Mouse (Mus musculus) lung, embryonic 14.5 days (tissue): Measurements from ENCODE around the gene Stxbp6. TPM values are rescaled to one million over a fixed set of nuclear protein-coding genes. Genes with fewer than 3 reads are reported as not detected.
A peak's percentile ranks its signal among the peaks of the same experiment; 100 is the strongest.

Experiments used
- ATAC-seq: fragments of 200-750 bp; cut with Nextera tagmentation; 2 replicates; pipeline ENCODE4 v1.8.0; 2017; ENCODE audit warnings: mild to moderate bottlenecking, moderate TSS enrichment, moderate library complexity; ENCODE audit not compliant: insufficient read depth
- DNase-seq: peaks from one replicate; pipeline ENCODE4 v3.0.0-alpha.2; 2015
- H3K27ac ChIP-seq: fragments of 300-500 bp; sonication (generic); 2 replicates; pipeline ENCODE4 v1.5.1; 2014; ENCODE audit warnings: low read depth, mild to moderate bottlenecking, moderate library complexity
- H3K27me3 ChIP-seq: fragments of 300-500 bp; sonication (generic); 2 replicates; pipeline ENCODE4 v1.6.1; 2014; ENCODE audit warnings: low read length, control low read depth; ENCODE audit not compliant: insufficient read depth
- H3K36me3 ChIP-seq: fragments of 300-500 bp; sonication (generic); 2 replicates; pipeline ENCODE4 v1.6.1; 2014; ENCODE audit warnings: control low read depth; ENCODE audit not compliant: insufficient read depth
- H3K4me1 ChIP-seq: fragments of 300-500 bp; sonication (generic); 2 replicates; pipeline ENCODE4 v1.6.1; 2014; ENCODE audit warnings: antibody characterized with exemption, control low read depth; ENCODE audit not compliant: insufficient read depth
- H3K4me2 ChIP-seq: fragments of 300-500 bp; sonication (generic); 2 replicates; pipeline ENCODE4 v1.6.1; 2014; ENCODE audit warnings: mild to moderate bottlenecking
- H3K4me3 ChIP-seq: fragments of 300-500 bp; sonication (generic); 2 replicates; pipeline ENCODE4 v1.5.1; 2014; ENCODE audit warnings: low read depth, low read length
- H3K9ac ChIP-seq: fragments of 300-500 bp; sonication (generic); 2 replicates; pipeline ENCODE4 v1.6.1; 2014
- H3K9me3 ChIP-seq: fragments of 300-500 bp; sonication (generic); 2 replicates; pipeline ENCODE4 v1.6.1; 2016; ENCODE audit warnings: low read depth, low read length, control low read depth
- CTCF ChIP-seq: IDR thresholded peaks from 2 replicates; pipeline ENCODE4 v1.5.1; 2016; ENCODE audit warnings: antibody characterized with exemption, low read depth
- WGBS: fragments of 180-500 bp; shearing (Covaris S2); extraction: QIAGEN DNeasy Blood & Tissue Kit; methylation state at CpG from one replicate; pipeline ENCODE4 v1.1.7; 2014; 5-methylcytosine and 5-hydroxymethylcytosine counted together
- polyA plus RNA-seq: library from polyadenylated mRNA; unstranded; fragments of >200 nt; fragmentation: Nextera tagmentation; extraction: Ambion mirVana; gene quantifications from 2 replicates; pipeline ENCODE4 v1.2.1, GENCODE M21; 2014

Gene Stxbp6
- polyA plus RNA-seq, 1 experiment from 2014 or later = 6.4 TPM

DNA sequence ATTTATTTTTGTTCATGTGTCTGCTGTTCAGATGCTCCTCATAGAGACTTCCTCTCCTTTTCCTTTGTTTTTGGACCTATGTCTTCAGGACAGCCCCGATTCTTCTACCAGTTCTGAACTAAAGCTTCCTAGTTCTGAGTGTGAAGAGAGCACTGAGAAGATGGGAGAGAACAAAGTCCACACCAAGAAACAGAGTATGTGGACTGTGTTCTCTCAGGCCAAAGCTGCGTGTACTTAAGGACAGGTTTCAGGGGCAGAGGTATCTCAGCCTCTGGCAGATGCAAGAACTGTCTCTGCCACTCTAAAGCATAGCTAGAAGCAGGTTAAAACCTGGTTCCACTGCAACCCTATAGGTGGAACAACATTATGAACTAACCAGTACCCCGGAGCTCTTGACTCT lies 151.2 kb downstream of the Stxbp6 start:
- H3K4me2 ChIP-seq = no peak overlapping the region
- H3K27me3 ChIP-seq = no peaks in the 10 kb centered on the region
- no peak overlapping the region for H3K27ac ChIP-seq
- WGBS = 91% methylated on average over 3 of the region's 3 CpGs
- TF ChIP-seq CTCF = no peak
- ATAC-seq (no peak), DNase-seq (no peak)
- H3K4me3 ChIP-seq = no peak overlapping the region
- H3K9me3 ChIP-seq = no peaks in the 10 kb centered on the region
- no peaks in the 10 kb centered on the region for H3K36me3 ChIP-seq
- H3K4me1 ChIP-seq = no peaks in the 10 kb centered on the region
- H3K9ac ChIP-seq = no peak overlapping the region

DNA sequence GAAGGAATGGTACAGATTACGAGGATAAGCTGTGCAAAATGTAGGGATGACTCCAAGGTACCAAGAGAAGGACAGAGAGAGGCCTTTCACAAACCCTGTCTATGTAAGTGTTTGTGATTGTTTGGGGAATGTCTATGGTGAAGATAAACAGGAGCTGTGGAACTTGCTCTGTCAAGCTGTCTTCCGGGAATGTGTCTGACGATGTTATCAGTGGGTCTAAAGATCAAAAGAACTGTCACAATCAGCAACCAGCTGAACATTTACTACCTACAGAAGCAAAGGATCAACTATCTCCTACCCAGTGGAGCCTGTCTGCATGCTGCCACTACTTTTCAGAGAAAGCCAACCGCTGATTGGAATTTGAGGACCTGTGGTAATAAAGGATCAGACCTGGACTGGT lies 152.3 kb downstream of the Stxbp6 start:
- DNase-seq = no peak
- Histone ChIP-seq H3K9ac (no peak overlapping the region), H3K9me3 (no peaks in the 10 kb centered on the region), H3K36me3 (no peaks in the 10 kb centered on the region), H3K27ac (no peak overlapping the region), H3K4me1 (no peaks in the 10 kb centered on the region), H3K27me3 (no peaks in the 10 kb centered on the region), H3K4me2 (no peak overlapping the region), H3K4me3 (no peak overlapping the region)
- ATAC-seq = no peak
- TF ChIP-seq CTCF = no peak
- 18% methylated on average over 4 of the region's 4 CpGs for WGBS

DNA sequence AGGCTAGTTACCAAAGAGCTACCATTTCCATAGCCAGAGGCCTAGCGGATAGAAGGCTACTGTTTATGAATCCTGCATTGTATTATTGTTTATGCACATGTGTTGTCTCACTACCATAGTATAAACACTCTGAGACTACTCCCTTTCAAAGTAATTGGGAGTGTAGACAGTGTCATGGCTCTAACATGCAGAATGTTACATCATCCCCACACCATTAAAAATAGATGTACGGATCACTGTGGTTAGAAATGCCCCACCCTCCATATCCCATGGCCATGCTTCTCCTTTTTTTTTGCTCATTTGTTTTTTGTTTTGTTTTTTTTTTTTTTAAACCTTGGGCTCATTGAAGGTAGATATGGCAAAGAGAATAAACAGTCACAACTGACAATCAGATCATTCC lies 154.9 kb downstream of the Stxbp6 start:
- no peak for ATAC-seq
- DNase-seq = no peak
- H3K27ac ChIP-seq = no peak overlapping the region

DNA sequence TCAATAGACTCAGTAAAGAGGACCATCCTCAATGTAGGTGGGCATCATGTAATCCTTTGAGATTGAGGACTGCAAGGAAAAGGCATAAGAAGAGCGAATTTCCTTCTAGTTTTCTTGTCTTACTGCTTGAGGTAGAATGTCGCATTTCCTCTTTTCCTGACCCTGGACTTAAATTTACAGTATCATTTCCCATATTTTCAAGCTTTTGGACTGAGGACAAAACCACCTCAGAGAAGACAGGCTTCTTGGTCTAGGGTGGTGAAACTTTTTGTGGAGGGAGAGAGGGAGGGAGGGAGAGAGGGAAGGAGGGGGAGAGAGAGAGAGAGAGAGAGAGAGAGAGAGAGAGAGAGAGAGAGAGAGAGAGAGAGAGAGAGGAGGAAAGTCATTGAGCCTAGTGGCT lies 155.6 kb downstream of the Stxbp6 start:
- H3K9ac ChIP-seq = no peak overlapping the region
- no peaks in the 10 kb centered on the region for H3K27me3 ChIP-seq
- ATAC-seq (no peak), DNase-seq (no peak)
- TF ChIP-seq CTCF = no peak
- 84% methylated on average over 2 of the region's 2 CpGs for WGBS
- no peak overlapping the region for H3K27ac ChIP-seq
- H3K36me3 ChIP-seq = no peaks in the 10 kb centered on the region
- H3K4me2 ChIP-seq = no peak overlapping the region
- H3K4me1 ChIP-seq = no peaks in the 10 kb centered on the region
- no peaks in the 10 kb centered on the region for H3K9me3 ChIP-seq
- H3K4me3 ChIP-seq = no peak overlapping the region

More for the DNA sequence above, 154.9 kb downstream of the Stxbp6 start:
- no peaks in the 10 kb centered on the region for H3K9me3 ChIP-seq
- H3K27me3 ChIP-seq = no peaks in the 10 kb centered on the region
- no peaks in the 10 kb centered on the region for H3K36me3 ChIP-seq
- H3K4me1 ChIP-seq = no peaks in the 10 kb centered on the region
- TF ChIP-seq CTCF = no peak
- H3K4me2 ChIP-seq = no peak overlapping the region
- no peak overlapping the region for H3K4me3 ChIP-seq
- no peak overlapping the region for H3K9ac ChIP-seq
- 73% methylated on average over 2 of the region's 2 CpGs for WGBS

DNA sequence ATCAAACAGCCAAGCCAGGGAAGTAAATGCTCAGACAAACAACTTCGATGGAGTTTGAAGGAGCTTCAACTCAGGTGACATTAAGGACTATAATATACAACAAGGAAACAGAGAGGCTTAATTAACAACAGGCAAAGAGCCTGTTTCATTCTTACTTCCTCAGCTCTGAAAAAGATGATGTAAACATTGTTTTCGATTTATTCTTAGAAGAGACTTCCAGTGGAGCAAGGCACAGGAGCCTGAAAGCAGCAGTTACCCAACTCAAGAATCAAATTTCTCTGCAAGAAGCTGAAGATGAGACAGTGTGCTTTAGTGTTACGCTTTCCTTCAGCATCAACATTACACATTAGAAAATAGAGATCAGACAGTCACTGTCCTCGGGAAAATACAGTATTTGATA lies 160.7 kb downstream of the Stxbp6 start:
- DNase-seq (no peak), ATAC-seq (no peak)
- WGBS = 71% methylated on average over 4 of the region's 4 CpGs
- H3K4me2 ChIP-seq = no peak overlapping the region
- H3K36me3 ChIP-seq = no peaks in the 10 kb centered on the region
- no peak for TF ChIP-seq CTCF
- H3K9me3 ChIP-seq = no peaks in the 10 kb centered on the region
- no peak overlapping the region for H3K9ac ChIP-seq
- H3K27ac ChIP-seq = no peak overlapping the region
- no peak overlapping the region for H3K4me3 ChIP-seq
- no peaks in the 10 kb centered on the region for H3K4me1 ChIP-seq
- no peaks in the 10 kb centered on the region for H3K27me3 ChIP-seq

DNA sequence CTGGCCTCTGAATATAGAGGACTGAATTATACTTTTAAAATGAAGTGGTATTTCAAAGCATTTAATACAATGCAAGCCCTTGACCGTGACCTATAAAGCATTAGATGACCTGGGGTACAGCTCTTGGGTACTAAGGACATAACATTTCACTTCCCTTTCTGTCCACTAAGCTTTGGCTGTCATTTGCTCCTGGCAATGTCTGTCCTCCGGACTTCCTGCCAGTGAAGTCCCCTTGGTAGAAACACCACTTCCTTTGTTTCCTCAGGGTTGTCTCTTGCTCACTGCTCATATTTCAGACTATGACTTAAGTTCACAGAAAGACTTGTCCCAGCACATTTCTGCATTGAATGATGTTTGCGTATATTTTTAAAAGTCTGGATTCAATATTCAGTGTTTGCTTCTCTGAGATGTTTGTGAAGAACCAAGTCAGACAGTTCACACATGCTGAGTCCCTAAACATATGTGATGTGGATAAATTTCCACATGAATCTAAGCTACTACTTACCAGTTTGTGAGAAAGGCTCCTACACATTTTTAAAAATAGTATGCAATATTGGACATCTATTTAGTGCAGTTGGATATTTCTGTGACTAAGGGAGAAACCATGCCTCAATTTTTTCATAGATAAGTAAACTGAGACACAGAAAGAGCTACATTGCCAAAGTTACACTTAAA lies 166.3 kb downstream of the Stxbp6 start:
- ATAC-seq = no peak
- 63% methylated on average over 3 of the region's 3 CpGs for WGBS
- DNase-seq = peak; percentile 15

DNA sequence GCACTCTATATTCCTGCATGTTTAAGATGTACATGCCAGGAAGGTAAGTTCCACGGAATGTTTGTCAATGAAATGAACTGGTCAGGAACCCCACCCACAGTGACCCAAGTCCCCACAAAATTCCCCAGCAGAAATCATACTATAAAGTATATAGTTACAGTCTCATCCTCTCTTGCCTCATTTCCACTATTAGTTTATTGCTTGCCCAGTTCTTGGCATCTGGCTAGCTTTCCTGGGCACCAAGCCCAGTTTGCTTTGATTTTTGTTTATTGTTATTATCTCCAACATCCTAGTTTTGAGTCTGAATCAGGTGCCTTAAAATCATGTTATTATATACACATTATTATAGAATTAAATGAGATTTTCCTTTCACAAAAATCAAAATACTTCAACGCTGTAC lies 168.5 kb downstream of the Stxbp6 start:
- DNase-seq (peak; percentile 68), ATAC-seq (peak; percentile 38; the same call in 1 of the 2 replicates)
- Histone ChIP-seq H3K36me3 (no peaks in the 10 kb centered on the region), H3K27me3 (no peaks in the 10 kb centered on the region), H3K9ac (no peak overlapping the region), H3K4me3 (no peak overlapping the region), H3K4me2 (no peak overlapping the region), H3K27ac (no peak overlapping the region), H3K9me3 (no peaks in the 10 kb centered on the region), H3K4me1 (no peaks in the 10 kb centered on the region)
- TF ChIP-seq CTCF = no peak
- 77% methylated on average over 2 of the region's 2 CpGs for WGBS

More for the DNA sequence above, 166.3 kb downstream of the Stxbp6 start:
- no peaks in the 10 kb centered on the region for H3K4me1 ChIP-seq
- H3K9me3 ChIP-seq = no peaks in the 10 kb centered on the region
- H3K4me2 ChIP-seq = no peak overlapping the region
- H3K27ac ChIP-seq = no peak overlapping the region
- H3K9ac ChIP-seq = no peak overlapping the region
- no peak overlapping the region for H3K4me3 ChIP-seq
- H3K27me3 ChIP-seq = no peaks in the 10 kb centered on the region
- TF ChIP-seq CTCF = no peak
- H3K36me3 ChIP-seq = no peaks in the 10 kb centered on the region

DNA sequence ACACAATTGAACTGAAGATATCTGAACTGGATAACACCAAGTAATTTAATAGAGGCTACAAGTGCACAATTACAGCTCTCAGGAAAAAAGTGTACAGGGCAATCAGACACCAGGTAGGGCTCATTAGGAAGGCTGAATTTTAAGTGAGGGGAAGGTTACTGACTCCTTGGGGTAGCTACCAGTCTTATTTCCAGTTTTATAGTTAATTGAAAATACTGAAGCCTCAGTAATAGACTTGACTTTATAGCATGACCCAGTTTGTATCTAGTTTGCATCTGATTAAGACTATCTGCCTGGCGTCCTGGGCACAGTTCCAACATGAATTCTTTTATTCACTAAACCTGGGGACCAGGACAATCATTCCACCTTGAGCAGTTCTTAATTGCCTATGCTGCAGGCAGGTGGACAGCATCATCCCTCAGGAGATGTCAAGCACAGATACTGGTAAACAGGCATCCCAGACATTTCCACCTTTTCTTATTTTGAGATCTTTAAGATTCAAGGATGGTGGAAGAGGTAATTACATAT lies 171.2 kb downstream of the Stxbp6 start:
- ATAC-seq = no peak
- WGBS = 47% methylated on average over 1 of the region's 1 CpGs

More for the DNA sequence above, 171.2 kb downstream of the Stxbp6 start:
- H3K4me3 ChIP-seq = no peak overlapping the region
- H3K4me2 ChIP-seq = no peak overlapping the region
- TF ChIP-seq CTCF = no peak
- H3K27ac ChIP-seq = no peak overlapping the region
- no peak overlapping the region for H3K9ac ChIP-seq
- H3K36me3 ChIP-seq = no peaks in the 10 kb centered on the region
- H3K4me1 ChIP-seq = no peaks in the 10 kb centered on the region
- no peaks in the 10 kb centered on the region for H3K27me3 ChIP-seq
- no peak for DNase-seq
- no peaks in the 10 kb centered on the region for H3K9me3 ChIP-seq
